Mouse (Mus musculus) E14TG2a.4 (cell line): ENCODE results near the gene Ccl5.

Source experiments
- CTCF ChIP-seq: conservative IDR thresholded peaks from 2 replicates; pipeline ENCODE4 v1.5.1; 2014; ENCODE audit warnings: low read length
- NANOG ChIP-seq: IDR thresholded peaks from 2 replicates; pipeline ENCODE4 v1.6.1; 2014; ENCODE audit warnings: borderline replicate concordance, low read length, mixed read lengths
- POU5F1 ChIP-seq: IDR thresholded peaks from 2 replicates; pipeline ENCODE4 v1.6.1; 2014; ENCODE audit warnings: low read length, borderline replicate concordance

- TF ChIP-seq CTCF (no peak), POU5F1 (no peak), NANOG (no peak)
Observed at GRCm38 (mm10) chr11:83544214-83544613, 13.9 kb upstream of the Ccl5 start.
